Mouse (Mus musculus) MEL (cell line): ENCODE measurements around the gene Aco1.

ENCODE experiments used
- CTCF ChIP-seq, 3 experiments: IDR thresholded peaks in 2 of 3; conservative IDR thresholded peaks in 1 of 3; 2 replicates each; pipeline ENCODE4 v1.5.1; 2011 to 2012; ENCODE audit warnings: low read length in 3 of 3, low read depth in 2 of 3, mild to moderate bottlenecking in 2 of 3, improper control_type of control experiment in 1 of 3, inconsistent platforms in 1 of 3, mixed read lengths in 1 of 3, moderate library complexity in 1 of 3; ENCODE audit not compliant: control insufficient read depth in 1 of 3, insufficient read depth in 1 of 3, poor library complexity in 1 of 3, severe bottlenecking in 1 of 3
- E2F4 ChIP-seq: IDR thresholded peaks from 2 replicates; pipeline ENCODE4 v1.6.1; 2011; ENCODE audit warnings: low read depth, low read length, improper control_type of control experiment, borderline replicate concordance
- ELF1 ChIP-seq: IDR thresholded peaks from 2 replicates; pipeline ENCODE4 v1.6.1; 2014; ENCODE audit warnings: low read depth, mild to moderate bottlenecking, inconsistent platforms, low read length, improper control_type of control experiment, moderate library complexity
- EP300 ChIP-seq, 2 experiments: IDR thresholded peaks; 2 replicates each; pipeline ENCODE4 v1.6.1; 2011; ENCODE audit warnings: improper control_type of control experiment in 2 of 2, low read length in 2 of 2, low read depth in 1 of 2, mild to moderate bottlenecking in 1 of 2
- HCFC1 ChIP-seq: IDR thresholded peaks from 2 replicates; pipeline ENCODE4 v1.6.1; 2012; ENCODE audit warnings: low read depth, mild to moderate bottlenecking, inconsistent platforms, low read length, improper control_type of control experiment, moderate library complexity
- JUND ChIP-seq: IDR thresholded peaks from 2 replicates; pipeline ENCODE4 v1.6.1; 2011; ENCODE audit warnings: low read depth, mild to moderate bottlenecking, improper control_type of control experiment, low read length
- MAFK ChIP-seq: IDR thresholded peaks from 2 replicates; pipeline ENCODE4 v1.6.1; 2011; ENCODE audit warnings: low read depth, mild to moderate bottlenecking, low read length, improper control_type of control experiment, borderline replicate concordance
- MYC ChIP-seq: IDR thresholded peaks from 2 replicates; pipeline ENCODE4 v1.6.1; 2011; ENCODE audit warnings: low read depth, mild to moderate bottlenecking, low read length, improper control_type of control experiment, moderate library complexity
- POLR2A ChIP-seq, 2 experiments: IDR thresholded peaks; 2 replicates each; pipeline ENCODE4 v1.6.1; 2011 to 2012; ENCODE audit warnings: low read length in 2 of 2, mild to moderate bottlenecking in 2 of 2, control low read depth in 1 of 2, improper control_type of control experiment in 1 of 2, low read depth in 1 of 2, moderate library complexity in 1 of 2; ENCODE audit not compliant: control insufficient read depth in 1 of 2, insufficient read depth in 1 of 2, poor library complexity in 1 of 2
- POLR2AphosphoS2 ChIP-seq: IDR thresholded peaks from 2 replicates; pipeline ENCODE4 v1.6.1; 2011; ENCODE audit warnings: low read length, improper control_type of control experiment
- POLR2AphosphoS5 ChIP-seq: IDR thresholded peaks from 2 replicates; pipeline ENCODE4 v1.6.1; 2012; ENCODE audit warnings: low read depth, borderline replicate concordance, mild to moderate bottlenecking, inconsistent platforms, low read length, moderate library complexity, mixed read lengths
- TCF12 ChIP-seq: IDR thresholded peaks from 2 replicates; pipeline ENCODE4 v1.6.1; 2014; ENCODE audit warnings: low read depth, mild to moderate bottlenecking, inconsistent platforms, low read length, improper control_type of control experiment, moderate library complexity
- ZC3H11A ChIP-seq: IDR thresholded peaks from 2 replicates; pipeline ENCODE4 v1.6.1; 2012; ENCODE audit warnings: low read depth, mild to moderate bottlenecking, inconsistent platforms, low read length, improper control_type of control experiment
- ZKSCAN1 ChIP-seq: IDR thresholded peaks from 2 replicates; pipeline ENCODE4 v1.6.1; 2012; ENCODE audit warnings: low read depth, mild to moderate bottlenecking, inconsistent platforms, low read length, improper control_type of control experiment, moderate library complexity

DNA sequence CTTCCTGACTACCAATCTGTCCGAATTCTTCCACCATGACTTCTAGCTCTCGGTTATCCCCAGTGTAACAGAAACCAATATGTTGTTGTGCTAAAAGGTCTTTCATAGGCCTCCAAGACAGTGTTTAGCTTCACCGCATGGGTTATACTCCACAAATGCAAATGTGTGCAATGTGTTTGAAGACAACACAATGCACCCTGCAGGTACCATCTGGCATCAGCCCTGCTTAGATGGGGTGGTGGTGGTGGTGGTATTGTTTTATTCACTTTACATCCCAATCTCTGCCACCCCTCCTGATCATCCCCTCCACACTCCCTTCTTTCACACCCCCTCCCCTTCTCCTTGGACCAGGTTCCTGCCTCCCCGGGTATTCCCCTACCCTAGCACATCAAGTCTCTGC is 34.9 kb upstream of the Aco1 start:
- TF ChIP-seq ZKSCAN1 (no peak), MAFK (no peak), POLR2AphosphoS5 (no peak), EP300 (IDR thresholded peaks at IDR 0.05; ENCODE audit: low read depth in 1 of 2, low read length in 2 of 2) (no peak), CTCF (IDR thresholded peaks at IDR 0.05 in 2 of 3, conservative IDR thresholded peaks at IDR 0.05 in 1 of 3; ENCODE audit: control insufficient read depth in 1 of 3, insufficient read depth in 1 of 3, low read depth in 2 of 3, low read length in 3 of 3, poor library complexity in 1 of 3, severe bottlenecking in 1 of 3) (no peak), ELF1 (no peak), TCF12 (no peak), POLR2AphosphoS2 (no peak), POLR2A (IDR thresholded peaks at IDR 0.05; ENCODE audit: control insufficient read depth in 1 of 2, insufficient read depth in 1 of 2, low read depth in 1 of 2, low read length in 2 of 2, poor library complexity in 1 of 2) (no peak), ZC3H11A (no peak), MYC (no peak), E2F4 (no peak), JUND (no peak), HCFC1 (no peak)
